ENCODE assay signal across 8 mouse cellular contexts in the genomic region with DNA sequence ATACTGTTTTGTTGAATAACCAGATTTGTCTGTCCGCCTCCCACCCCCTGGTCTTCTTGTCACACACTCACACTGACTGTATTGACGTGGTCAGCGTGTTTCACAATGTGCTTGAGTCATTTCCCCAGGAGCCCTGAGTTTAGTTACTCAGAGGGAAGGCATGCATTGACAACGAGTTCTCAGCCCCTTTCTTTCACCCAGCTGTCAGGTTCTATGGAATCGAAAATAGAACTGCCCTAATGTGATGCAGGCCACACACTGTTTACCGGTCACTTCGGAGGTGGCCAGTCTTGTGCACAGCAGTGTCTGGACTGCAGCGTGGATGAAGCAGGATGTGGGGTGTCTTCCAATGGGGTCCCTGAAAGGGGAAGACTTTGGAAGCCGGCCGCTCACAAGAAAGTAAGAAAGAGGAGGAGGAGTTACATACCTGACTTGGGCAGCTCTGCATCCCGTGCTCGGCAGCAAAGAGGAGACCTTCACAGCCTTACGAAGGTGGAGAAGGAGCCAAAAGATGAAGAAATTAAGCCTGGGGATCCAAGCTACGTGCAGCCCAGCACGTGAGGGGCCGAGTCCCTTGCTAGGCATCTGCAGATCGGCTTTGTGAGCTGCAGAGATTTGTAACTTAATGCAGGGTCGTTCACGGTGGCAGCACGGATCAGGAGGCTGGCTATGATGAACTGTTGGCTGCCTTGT. TPM values are rescaled to one million over a fixed set of nuclear protein-coding genes. Genes with fewer than 3 reads are reported as not detected.
DNase-seq lines count a peak whose midpoint lies in the region; ATAC-seq and TF ChIP-seq lines count a peak whose summit lies in the region.

No protein-coding gene starts in this region.

- no peak for TF ChIP-seq CTCF in kidney, postnatal 0 days (IDR thresholded peaks at IDR 0.05; ENCODE audit: low read depth)

- H3K36me3 ChIP-seq in embryonic facial prominence, embryonic 12.5 days = no peaks in the 10 kb centered on the region
- H3K36me3 ChIP-seq in heart, embryonic 13.5 days = peaks cover 5% of the 10 kb centered on the region; the same call in 1 of the 2 replicates
- no peaks in the 10 kb centered on the region for H3K36me3 ChIP-seq in kidney, postnatal 0 days (ENCODE audit: insufficient read depth, low read length)
- no peaks in the 10 kb centered on the region for H3K36me3 ChIP-seq in megakaryocyte, embryonic 14.5 days (replicated peaks; ENCODE audit: low read length)

- ATAC-seq in embryonic facial prominence, embryonic 12.5 days (ENCODE audit: insufficient number of reproducible peaks, insufficient read depth, low FRiP score, low TSS enrichment) = no peak; the same call in 1 of the 2 replicates
- no peak for ATAC-seq in heart, embryonic 13.5 days (ENCODE audit: extremely low read depth, insufficient number of reproducible peaks, low FRiP score, low TSS enrichment)
- peak; percentile 66; the same call in 1 of the 2 replicates for ATAC-seq in kidney, postnatal 0 days (replicated peaks; ENCODE audit: low FRiP score, low read depth)
- no peak for ATAC-seq in frontal cortex, adult (ENCODE audit: low TSS enrichment)

- no peaks in the 10 kb centered on the region for H3K9me3 ChIP-seq in embryonic facial prominence, embryonic 12.5 days
- H3K9me3 ChIP-seq in heart, embryonic 13.5 days = no peaks in the 10 kb centered on the region
- H3K9me3 ChIP-seq in kidney, postnatal 0 days (replicated peaks; ENCODE audit: low read length) = no peaks in the 10 kb centered on the region
- H3K9me3 ChIP-seq in megakaryocyte, embryonic 14.5 days = peaks cover 8% of the 10 kb centered on the region

- H3K27ac ChIP-seq in embryonic facial prominence, embryonic 12.5 days = peak overlapping the region; percentile 84
- H3K27ac ChIP-seq in heart, embryonic 13.5 days (replicated peaks) = peak overlapping the region; percentile 91
- H3K27ac ChIP-seq in kidney, postnatal 0 days = peak overlapping the region; percentile 88

- no peaks in the 10 kb centered on the region for H3K27me3 ChIP-seq in embryonic facial prominence, embryonic 12.5 days
- H3K27me3 ChIP-seq in heart, embryonic 13.5 days (replicated peaks) = no peaks in the 10 kb centered on the region
- no peaks in the 10 kb centered on the region for H3K27me3 ChIP-seq in kidney, postnatal 0 days (ENCODE audit: insufficient read depth, low read length)
- H3K27me3 ChIP-seq in megakaryocyte, embryonic 14.5 days (replicated peaks) = peaks cover 15% of the 10 kb centered on the region

- 10% methylated on average over 20 of the region's 20 CpGs for WGBS in embryonic facial prominence, embryonic 12.5 days
- WGBS in heart, embryonic 13.5 days = 22% methylated on average over 20 of the region's 20 CpGs
- WGBS in kidney, postnatal 0 days = 8% methylated on average over 20 of the region's 20 CpGs

- peaks cover 43% of the 10 kb centered on the region for H3K4me1 ChIP-seq in embryonic facial prominence, embryonic 12.5 days
- H3K4me1 ChIP-seq in heart, embryonic 13.5 days = peaks cover 65% of the 10 kb centered on the region
- peaks cover 31% of the 10 kb centered on the region; the same call in 1 of the 2 replicates for H3K4me1 ChIP-seq in kidney, postnatal 0 days (replicated peaks; ENCODE audit: insufficient read depth, low read length)
- no peaks in the 10 kb centered on the region; the same call in 1 of the 2 replicates for H3K4me1 ChIP-seq in megakaryocyte, embryonic 14.5 days

- peak overlapping the region; percentile 46 for H3K9ac ChIP-seq in embryonic facial prominence, embryonic 12.5 days
- peak overlapping the region; percentile 81 for H3K9ac ChIP-seq in heart, embryonic 13.5 days
- peak overlapping the region; percentile 62 for H3K9ac ChIP-seq in kidney, postnatal 0 days (ENCODE audit: low read depth, low read length)

- peak overlapping the region; percentile 27 for H3K4me3 ChIP-seq in embryonic facial prominence, embryonic 12.5 days
- peak overlapping the region; percentile 49 for H3K4me3 ChIP-seq in heart, embryonic 13.5 days
- peak overlapping the region; percentile 27 for H3K4me3 ChIP-seq in kidney, postnatal 0 days (replicated peaks; ENCODE audit: low read depth, low read length)
- peak overlapping the region; percentile 74 for H3K4me3 ChIP-seq in megakaryocyte, embryonic 14.5 days (replicated peaks)

- peak; percentile 93 for DNase-seq in Muller cell, postnatal 12 days (ENCODE audit: inconsistent ontology term)
- peak; percentile 72 for DNase-seq in kidney, postnatal 0 days (ENCODE audit: low spot score)
- DNase-seq in B cell, adult 2 months = no peak
- DNase-seq in right cerebral cortex, adult 18-20 months = no peak

- H3K4me2 ChIP-seq in embryonic facial prominence, embryonic 12.5 days (replicated peaks) = peak overlapping the region; percentile 54
- peak overlapping the region; percentile 75 for H3K4me2 ChIP-seq in heart, embryonic 13.5 days
- peak overlapping the region; percentile 62 for H3K4me2 ChIP-seq in kidney, postnatal 0 days (ENCODE audit: low read length)

RNA-seq across cellular contexts. Expression of a gene that starts 43.3 kb away (rescaled TPM):
- 33.8 and 37.1 TPM in 2 replicates for polyA plus RNA-seq in embryonic facial prominence, embryonic 12.5 days (2016; fragmentation: Nextera tagmentation; extraction: Ambion mirVana)
- polyA plus RNA-seq in heart, embryonic 13.5 days (2015; fragmentation: Nextera tagmentation; extraction: Ambion mirVana) = 25.8 and 27.3 TPM in 2 replicates
- 26.9 and 30.5 TPM in 2 replicates for polyA plus RNA-seq in kidney, postnatal 0 days (2015; fragmentation: Nextera tagmentation; extraction: Ambion mirVana)
- polyA plus RNA-seq in megakaryocyte, embryonic 14.5 days (2012; ENCODE audit: insufficient read depth, low replicate concordance) = 2.5 TPM in 1 of 2 replicates, not detected in the other

Comparison
In these comparisons a context has a peak if more than half of its experiments do, and no peak if none do; other contexts are left out.
1. DNase-seq: peak in Muller cell, postnatal 12 days (single experiment) and kidney, postnatal 0 days (single experiment); none in B cell, adult 2 months (0 of 2) and right cerebral cortex, adult 18-20 months (single experiment).
2. Peak in every context shown above with its lines, with median percentiles within 50 percentile points of each other: H3K27ac ChIP-seq, H3K4me2 ChIP-seq, H3K4me3 ChIP-seq and H3K9ac ChIP-seq.